Mouse (Mus musculus): ENCODE measurements at regions not wholly inside any gene's neighbourhood (a gene's known extent, or its start where the extent isn't known, plus 50 kb on each side); places are given as distances from the start of the nearest gene placed in this dataset.

GRCm38 (mm10) chr3:152034221-152034620 is 131.8 kb downstream of the Gipc2 start:
- TF ChIP-seq CTCF (IDR thresholded peaks at IDR 0.05; ENCODE audit: low read depth) (no peak), EP300 (IDR thresholded peaks at IDR 0.05; ENCODE audit: low read depth) (no peak)

Measured in liver, postnatal 0 days (tissue).